Mouse (Mus musculus): ENCODE data around the gene Pcsk4. TPM values are rescaled to one million over a fixed set of nuclear protein-coding genes. Genes with fewer than 3 reads are reported as not detected.

Pcsk4 gene
- 0.41 TPM for polyA plus RNA-seq (2015; fragmentation: Illumina TruSeq; extraction: RNeasy Lipid Tissue Mini Kit (QIAGEN cat#74804); ENCODE audit: insufficient read depth, low replicate concordance)

DNA sequence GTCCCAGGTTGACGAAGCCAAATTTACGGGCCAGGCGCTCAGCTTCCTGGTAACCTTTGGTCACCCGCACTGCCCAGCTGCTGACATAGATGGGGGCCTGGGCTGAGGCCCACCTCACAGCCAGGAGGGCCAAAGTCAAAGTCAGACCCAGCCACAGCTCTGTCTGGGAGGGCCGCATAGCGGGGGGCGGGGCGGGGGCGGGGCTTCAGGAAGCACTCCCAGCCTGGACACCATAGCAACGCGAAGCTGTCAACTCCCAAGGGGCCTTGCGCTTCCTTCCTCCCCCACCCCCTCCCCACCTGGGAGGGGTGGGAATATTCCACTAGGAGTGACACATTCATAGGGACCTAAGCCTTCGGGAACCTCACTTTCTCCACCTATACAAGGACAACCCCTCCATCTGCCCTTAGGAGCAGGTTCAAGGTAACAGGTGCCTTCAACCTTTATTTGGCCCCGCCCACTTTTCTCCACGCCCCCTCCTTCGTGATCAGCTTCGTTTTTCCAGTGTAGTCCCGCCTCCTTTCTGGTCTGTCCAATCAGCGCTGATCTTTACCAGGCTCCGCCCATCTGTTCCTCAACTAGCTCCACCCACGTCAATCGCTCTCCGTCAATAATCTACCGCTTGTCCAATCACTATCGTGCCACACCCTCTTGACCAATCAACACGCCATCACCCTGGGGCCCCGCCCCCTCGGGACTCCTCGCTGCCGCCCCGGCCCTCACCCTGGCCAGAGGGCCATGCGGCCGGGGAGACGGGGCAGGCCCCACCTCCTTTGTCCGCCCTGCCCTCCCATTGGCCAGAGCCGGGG is at the start of gene Pcsk4, which contains the start of gene Reep6:
Pcsk4 (minus strand) TSS at position 226 of the 809 bp plus-strand sequence.
Reep6 (plus strand) TSS at position 681 of the 809 bp plus-strand sequence.

DNA sequence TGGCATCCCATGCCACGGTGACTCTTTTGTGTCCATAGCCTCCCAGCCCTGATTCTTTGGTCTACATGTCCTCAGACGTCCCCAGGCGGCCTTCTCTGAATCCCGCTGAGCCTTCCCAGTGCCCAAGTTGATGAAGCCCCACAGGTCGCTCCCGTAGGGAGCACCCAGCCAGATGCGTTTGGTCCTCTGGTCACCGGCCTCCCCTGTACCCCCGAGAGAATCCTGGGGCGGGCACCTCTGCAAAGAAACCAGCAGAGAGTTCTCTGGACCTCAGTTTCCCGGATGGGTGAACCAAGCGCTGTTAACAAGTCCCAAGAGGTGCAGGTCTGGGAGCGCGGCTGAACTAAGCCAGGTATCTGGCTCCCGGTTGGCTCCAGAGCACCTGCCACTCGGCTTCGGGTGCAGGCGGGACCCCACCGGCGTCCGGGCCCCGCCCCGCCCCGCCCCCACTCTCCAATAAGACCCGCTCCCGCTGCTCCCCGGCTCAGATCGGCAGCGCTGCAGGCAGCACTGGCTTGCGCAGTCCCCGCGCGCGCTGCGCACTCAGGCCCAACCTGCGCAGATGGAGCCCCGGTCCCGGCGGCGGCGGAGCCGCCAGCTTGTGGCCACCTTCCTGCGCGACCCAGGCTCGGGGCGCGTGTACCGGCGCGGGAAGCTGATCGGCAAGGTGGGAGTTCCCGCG is 26.8 kb upstream of the Pcsk4 start, which contains the start of gene Plk5:
Plk5 (plus strand) TSS at position 459 of the 682 bp plus-strand sequence.

DNA sequence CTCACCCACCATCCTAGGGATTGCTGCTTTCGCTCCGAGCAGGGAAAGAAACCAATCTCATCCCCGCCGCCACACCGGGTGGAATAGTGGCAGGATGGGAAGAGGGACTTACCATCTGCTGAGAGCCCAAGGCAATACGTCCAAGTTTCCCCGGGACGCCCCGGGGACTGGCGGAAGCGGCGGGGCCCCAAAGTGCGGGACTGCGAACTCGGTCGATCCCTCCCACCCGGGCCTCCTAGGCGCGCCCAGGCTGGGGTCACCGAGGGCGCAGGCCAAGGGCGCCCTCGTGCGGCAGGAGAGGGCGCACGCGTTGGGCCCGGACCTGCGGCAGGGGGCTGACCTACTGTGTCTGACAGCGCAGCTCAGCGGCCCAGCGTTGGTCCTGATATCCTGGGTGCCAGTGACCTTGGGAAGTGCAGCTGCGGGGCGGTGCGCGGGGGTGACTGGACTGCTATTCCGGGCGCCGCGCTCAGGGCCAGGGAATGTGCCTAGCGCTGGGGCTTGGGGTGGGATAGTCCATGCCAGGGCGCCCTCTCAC is 19.0 kb upstream of the Pcsk4 start, which contains the start of gene Adamtsl5:
Adamtsl5 (minus strand) TSS at position 169 of the 538 bp plus-strand sequence.

DNA sequence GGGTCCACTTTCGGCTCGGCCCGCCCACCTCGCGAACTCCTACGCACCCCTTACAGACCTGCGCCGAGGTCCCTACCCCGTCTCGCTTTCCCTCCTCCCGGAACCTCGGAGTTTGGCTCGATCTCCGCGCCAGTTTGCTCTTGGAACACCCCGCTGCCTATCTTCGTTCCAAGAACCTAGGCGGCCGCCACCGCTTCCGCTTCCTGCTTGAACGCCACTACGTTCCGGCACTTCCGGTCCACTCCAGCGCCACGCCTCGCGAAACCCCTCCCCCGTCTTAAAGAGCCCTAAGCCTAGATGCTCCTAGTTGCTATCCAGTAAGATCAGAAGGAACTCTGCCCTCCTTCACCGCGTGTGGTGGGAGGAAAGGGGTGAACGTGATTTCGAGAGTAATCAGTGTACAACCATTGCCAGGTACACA is 8.9 kb downstream of the Pcsk4 start, which contains the start of gene 2310011J03Rik:
2310011J03Rik (minus strand) TSS at position 198 of the 421 bp plus-strand sequence.

DNA sequence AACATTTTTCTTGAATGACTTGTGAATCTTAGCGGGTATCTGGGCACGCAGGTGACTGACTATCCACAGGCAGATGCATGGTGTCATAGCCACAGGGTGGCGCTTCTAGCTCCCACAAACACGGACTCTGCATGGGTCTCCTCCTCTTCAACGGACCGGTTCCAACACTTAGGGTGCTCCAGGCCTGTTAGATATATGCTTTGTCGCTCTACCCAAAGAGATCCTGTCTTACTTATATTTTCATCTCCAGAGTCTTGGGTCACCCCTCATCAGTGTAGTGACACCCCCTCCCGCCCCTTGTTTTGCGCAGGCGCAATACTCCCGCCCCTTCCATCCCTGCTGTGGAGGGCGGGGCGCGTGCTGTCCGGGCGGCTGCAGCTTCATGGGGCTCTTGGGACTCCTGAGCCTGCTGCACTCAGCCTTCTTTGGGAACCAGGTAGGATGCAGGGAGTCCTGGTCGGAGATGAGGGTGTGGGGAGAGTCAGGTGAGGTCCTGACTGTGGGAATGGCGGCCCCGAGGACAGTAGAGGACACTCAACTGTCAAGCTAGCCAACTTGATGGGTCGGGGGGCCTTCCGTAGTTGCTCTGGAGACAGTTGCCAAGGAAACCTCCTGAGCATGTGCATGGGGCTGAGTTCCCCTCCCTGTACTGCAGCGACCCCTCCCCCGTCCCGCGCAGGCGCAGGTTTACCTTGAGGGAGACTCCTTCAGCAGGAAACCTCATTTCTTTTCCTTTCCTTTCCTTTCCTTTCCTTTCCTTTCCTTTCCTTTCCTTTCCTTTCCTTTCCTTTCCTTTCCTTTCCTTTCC is 33.5 kb downstream of the Pcsk4 start, which contains the start of gene Apc2:
Apc2 (plus strand) TSS at position 360 of the 808 bp plus-strand sequence.

DNA sequence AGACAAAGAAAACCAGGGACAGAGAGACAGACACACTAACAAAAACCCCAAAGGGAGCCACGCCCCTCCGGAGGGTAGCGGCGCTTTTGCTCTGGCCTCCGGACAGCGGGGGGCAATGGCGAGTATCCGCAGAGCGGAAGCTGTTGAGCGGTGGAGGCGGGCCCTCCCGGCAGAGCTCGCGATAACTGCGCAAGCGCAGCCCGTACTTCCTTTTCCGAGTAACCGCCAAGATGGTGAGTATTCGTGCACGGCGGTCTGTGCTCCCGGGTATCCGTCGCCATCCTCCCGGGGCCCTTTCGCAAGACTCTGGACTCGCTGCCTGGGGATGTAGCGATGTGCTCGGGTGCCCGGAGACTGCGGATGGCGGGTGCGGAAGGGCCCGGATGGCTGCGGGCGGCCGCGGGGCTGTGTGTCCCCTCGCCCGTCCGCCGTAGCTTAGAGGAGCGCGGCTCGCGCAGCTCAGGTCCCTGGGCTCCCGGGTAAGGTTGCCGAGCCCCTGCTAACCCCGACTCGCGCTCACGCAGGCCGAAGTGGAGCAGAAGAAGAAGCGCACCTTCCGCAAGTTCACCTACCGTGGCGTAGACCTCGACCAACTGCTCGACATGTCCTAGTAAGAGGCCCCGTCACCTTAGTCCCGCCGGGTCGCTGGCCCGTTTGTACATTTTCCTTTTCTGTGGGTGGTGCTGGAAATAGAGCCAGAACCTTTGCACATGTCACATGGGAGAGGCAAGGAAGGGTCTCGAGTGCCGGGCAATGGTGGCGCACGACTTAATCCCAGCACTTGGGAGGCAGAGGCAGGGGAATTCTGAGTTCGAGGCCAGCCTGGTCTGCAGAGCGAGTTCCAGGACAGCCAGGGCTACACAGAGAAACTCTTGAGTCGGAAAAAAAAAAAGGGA is 36.8 kb downstream of the Pcsk4 start, which contains the start of gene Rps15:
Rps15 (plus strand) TSS at position 203 of the 896 bp plus-strand sequence.

Other genes starting within 250 kb of the Pcsk4 start
- 22.6 TPM for gene Sbno2, start 223.9 kb downstream of the Pcsk4 start, polyA plus RNA-seq (2015; fragmentation: Illumina TruSeq; extraction: RNeasy Lipid Tissue Mini Kit (QIAGEN cat#74804); ENCODE audit: insufficient read depth, low replicate concordance)
- 58.7 TPM for gene Stk11, start 213.7 kb downstream of the Pcsk4 start, polyA plus RNA-seq (2015; fragmentation: Illumina TruSeq; extraction: RNeasy Lipid Tissue Mini Kit (QIAGEN cat#74804); ENCODE audit: insufficient read depth, low replicate concordance)
- 23.7 TPM for gene Atp5d, start 190.9 kb downstream of the Pcsk4 start, polyA plus RNA-seq (2015; fragmentation: Illumina TruSeq; extraction: RNeasy Lipid Tissue Mini Kit (QIAGEN cat#74804); ENCODE audit: insufficient read depth, low replicate concordance)
- gene Cbarp, start 188.7 kb downstream of the Pcsk4 start, polyA plus RNA-seq (2015; fragmentation: Illumina TruSeq; extraction: RNeasy Lipid Tissue Mini Kit (QIAGEN cat#74804); ENCODE audit: insufficient read depth, low replicate concordance), result 1.2 TPM
- gene Midn, start 181.2 kb downstream of the Pcsk4 start, polyA plus RNA-seq (2015; fragmentation: Illumina TruSeq; extraction: RNeasy Lipid Tissue Mini Kit (QIAGEN cat#74804); ENCODE audit: insufficient read depth, low replicate concordance), result 29.3 TPM
- gene Cirbp, start 163.5 kb downstream of the Pcsk4 start, polyA plus RNA-seq (2015; fragmentation: Illumina TruSeq; extraction: RNeasy Lipid Tissue Mini Kit (QIAGEN cat#74804); ENCODE audit: insufficient read depth, low replicate concordance), result 81.8 TPM
- gene 1600002K03Rik, start 156.6 kb downstream of the Pcsk4 start, polyA plus RNA-seq (2015; fragmentation: Illumina TruSeq; extraction: RNeasy Lipid Tissue Mini Kit (QIAGEN cat#74804); ENCODE audit: insufficient read depth, low replicate concordance), result 13.5 TPM
- 0.35 TPM for gene Efna2, start 150.0 kb downstream of the Pcsk4 start, polyA plus RNA-seq (2015; fragmentation: Illumina TruSeq; extraction: RNeasy Lipid Tissue Mini Kit (QIAGEN cat#74804); ENCODE audit: insufficient read depth, low replicate concordance)
- 40.2 TPM for gene Mum1, start 103.1 kb downstream of the Pcsk4 start, polyA plus RNA-seq (2015; fragmentation: Illumina TruSeq; extraction: RNeasy Lipid Tissue Mini Kit (QIAGEN cat#74804); ENCODE audit: insufficient read depth, low replicate concordance)
- 17.1 TPM for gene Ndufs7, start 80.4 kb downstream of the Pcsk4 start, polyA plus RNA-seq (2015; fragmentation: Illumina TruSeq; extraction: RNeasy Lipid Tissue Mini Kit (QIAGEN cat#74804); ENCODE audit: insufficient read depth, low replicate concordance)
- gene Gamt, start 68.5 kb downstream of the Pcsk4 start, polyA plus RNA-seq (2015; fragmentation: Illumina TruSeq; extraction: RNeasy Lipid Tissue Mini Kit (QIAGEN cat#74804); ENCODE audit: insufficient read depth, low replicate concordance), result 2.3 TPM
- 74.8 TPM for gene Dazap1, start 68.0 kb downstream of the Pcsk4 start, polyA plus RNA-seq (2015; fragmentation: Illumina TruSeq; extraction: RNeasy Lipid Tissue Mini Kit (QIAGEN cat#74804); ENCODE audit: insufficient read depth, low replicate concordance)
- gene Rps15, start 37.0 kb downstream of the Pcsk4 start, polyA plus RNA-seq (2015; fragmentation: Illumina TruSeq; extraction: RNeasy Lipid Tissue Mini Kit (QIAGEN cat#74804); ENCODE audit: insufficient read depth, low replicate concordance), result 623 TPM
- 0.76 TPM for gene Apc2, start 33.5 kb downstream of the Pcsk4 start, polyA plus RNA-seq (2015; fragmentation: Illumina TruSeq; extraction: RNeasy Lipid Tissue Mini Kit (QIAGEN cat#74804); ENCODE audit: insufficient read depth, low replicate concordance)
- gene 2310011J03Rik, start 9.0 kb downstream of the Pcsk4 start, polyA plus RNA-seq (2015; fragmentation: Illumina TruSeq; extraction: RNeasy Lipid Tissue Mini Kit (QIAGEN cat#74804); ENCODE audit: insufficient read depth, low replicate concordance), result 11.8 TPM
- gene Reep6, start 455 bp upstream of the Pcsk4 start, polyA plus RNA-seq (2015; fragmentation: Illumina TruSeq; extraction: RNeasy Lipid Tissue Mini Kit (QIAGEN cat#74804); ENCODE audit: insufficient read depth, low replicate concordance), result 0.26 TPM
- gene Adamtsl5, start 18.9 kb upstream of the Pcsk4 start, polyA plus RNA-seq (2015; fragmentation: Illumina TruSeq; extraction: RNeasy Lipid Tissue Mini Kit (QIAGEN cat#74804); ENCODE audit: insufficient read depth, low replicate concordance), result 2.1 TPM
- not detected for gene Plk5, start 27.0 kb upstream of the Pcsk4 start, polyA plus RNA-seq (2015; fragmentation: Illumina TruSeq; extraction: RNeasy Lipid Tissue Mini Kit (QIAGEN cat#74804); ENCODE audit: insufficient read depth, low replicate concordance)
- gene Mex3d, start 58.2 kb upstream of the Pcsk4 start, polyA plus RNA-seq (2015; fragmentation: Illumina TruSeq; extraction: RNeasy Lipid Tissue Mini Kit (QIAGEN cat#74804); ENCODE audit: insufficient read depth, low replicate concordance), result 4.6 TPM
- 18.0 TPM for gene Mbd3, start 70.1 kb upstream of the Pcsk4 start, polyA plus RNA-seq (2015; fragmentation: Illumina TruSeq; extraction: RNeasy Lipid Tissue Mini Kit (QIAGEN cat#74804); ENCODE audit: insufficient read depth, low replicate concordance)
- 11.5 TPM for gene Uqcr11, start 77.3 kb upstream of the Pcsk4 start, polyA plus RNA-seq (2015; fragmentation: Illumina TruSeq; extraction: RNeasy Lipid Tissue Mini Kit (QIAGEN cat#74804); ENCODE audit: insufficient read depth, low replicate concordance)
- gene Tcf3, start 104.1 kb upstream of the Pcsk4 start, polyA plus RNA-seq (2015; fragmentation: Illumina TruSeq; extraction: RNeasy Lipid Tissue Mini Kit (QIAGEN cat#74804); ENCODE audit: insufficient read depth, low replicate concordance), result 22.1 TPM
- not detected for gene Onecut3, start 165.3 kb upstream of the Pcsk4 start, polyA plus RNA-seq (2015; fragmentation: Illumina TruSeq; extraction: RNeasy Lipid Tissue Mini Kit (QIAGEN cat#74804); ENCODE audit: insufficient read depth, low replicate concordance)
- gene Atp8b3, start 209.6 kb upstream of the Pcsk4 start, polyA plus RNA-seq (2015; fragmentation: Illumina TruSeq; extraction: RNeasy Lipid Tissue Mini Kit (QIAGEN cat#74804); ENCODE audit: insufficient read depth, low replicate concordance), result not detected
- gene Rexo1, start 232.1 kb upstream of the Pcsk4 start, polyA plus RNA-seq (2015; fragmentation: Illumina TruSeq; extraction: RNeasy Lipid Tissue Mini Kit (QIAGEN cat#74804); ENCODE audit: insufficient read depth, low replicate concordance), result 10.1 TPM
- 11.6 TPM for gene Klf16, start 247.8 kb upstream of the Pcsk4 start, polyA plus RNA-seq (2015; fragmentation: Illumina TruSeq; extraction: RNeasy Lipid Tissue Mini Kit (QIAGEN cat#74804); ENCODE audit: insufficient read depth, low replicate concordance)

Measured in spleen, adult 10 weeks (tissue).